Comparison of ENCODE assay signal across 7 mouse cellular contexts in the genomic region with DNA sequence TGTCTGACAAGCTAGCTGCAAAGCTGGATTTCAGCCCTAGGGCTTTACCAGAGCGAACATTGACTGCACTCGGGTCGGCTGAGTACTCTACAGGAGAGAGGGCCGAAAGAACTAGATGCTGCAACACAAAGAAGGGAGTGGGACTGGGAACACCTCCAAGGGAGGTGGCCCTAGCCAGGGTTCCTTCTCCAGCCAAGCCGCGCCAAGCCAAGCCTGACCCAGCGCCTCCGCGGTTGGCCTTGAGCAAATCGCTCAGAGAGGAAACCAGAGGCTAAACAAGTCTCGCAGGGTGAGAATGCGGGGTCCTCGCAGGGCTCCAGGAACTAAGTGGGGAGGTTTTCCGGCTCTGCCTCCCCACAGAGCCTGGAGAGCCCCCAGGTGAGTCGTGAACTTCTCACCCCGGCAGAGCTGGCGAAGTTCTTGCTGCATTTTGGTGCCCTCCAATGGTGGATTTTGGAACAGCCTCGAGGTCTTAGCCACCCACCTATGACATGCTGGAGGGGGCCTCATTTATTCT. TPM values are rescaled to one million over a fixed set of nuclear protein-coding genes. Genes with fewer than 3 reads are reported as not detected.
DNase-seq lines count a peak whose midpoint lies in the region; ATAC-seq and TF ChIP-seq lines count a peak whose summit lies in the region.

No protein-coding gene starts in this region.

- H3K9ac ChIP-seq in limb, embryonic 14.5 days (ENCODE audit: low read depth, low read length, severe bottlenecking) = peak overlapping the region; percentile 36
- H3K9ac ChIP-seq in midbrain, postnatal 0 days (replicated peaks; ENCODE audit: low read length, poor library complexity, severe bottlenecking) = 0 out of 2 replicates have a peak overlapping the region, but pooled peaks have one; percentile 29

- peak; percentile 31 for DNase-seq in adrenal gland, adult 8-10 months
- DNase-seq in embryo, embryonic 11.5 days (ENCODE audit: low read depth, low spot score) = peak; percentile 47
- peak; percentile 97 for DNase-seq in heart, adult 11 months
- peak; percentile 28 for DNase-seq in kidney, adult 11 months
- DNase-seq in limb, embryonic 14.5 days (ENCODE audit: low spot score) = peak; percentile 83
- DNase-seq in midbrain, postnatal 0 days (ENCODE audit: low spot score) = peak; percentile 79
- peak; percentile 25 to 49 for DNase-seq in spleen, postnatal 14 days (ENCODE audit: low spot score in 2 of 2)

- peak; percentile 84 for ATAC-seq in limb, embryonic 14.5 days (ENCODE audit: low FRiP score, low read depth)
- ATAC-seq in midbrain, postnatal 0 days (ENCODE audit: low FRiP score) = peak; percentile 77

- TF ChIP-seq CTCF in midbrain, postnatal 0 days (IDR thresholded peaks at IDR 0.05) = peak; percentile 86

- H3K36me3 ChIP-seq in limb, embryonic 14.5 days (ENCODE audit: control insufficient read depth, insufficient read depth, low read length) = no peaks in the 10 kb centered on the region
- no peaks in the 10 kb centered on the region for H3K36me3 ChIP-seq in midbrain, postnatal 0 days (ENCODE audit: insufficient read depth, low read length)

- no peaks in the 10 kb centered on the region for H3K9me3 ChIP-seq in limb, embryonic 14.5 days (ENCODE audit: control insufficient read depth, low read length)
- H3K9me3 ChIP-seq in midbrain, postnatal 0 days (ENCODE audit: low read length) = no peaks in the 10 kb centered on the region

- H3K4me1 ChIP-seq in limb, embryonic 14.5 days (ENCODE audit: control insufficient read depth, insufficient read depth, low read length) = peaks cover 14% of the 10 kb centered on the region
- H3K4me1 ChIP-seq in midbrain, postnatal 0 days (ENCODE audit: insufficient read depth, low read length) = 0 out of 2 replicates have a peak, but pooled peaks cover 2% of the 10 kb centered on the region

- no peaks in the 10 kb centered on the region for H3K27me3 ChIP-seq in limb, embryonic 14.5 days (ENCODE audit: control insufficient read depth, insufficient read depth, low read length)
- no peaks in the 10 kb centered on the region for H3K27me3 ChIP-seq in midbrain, postnatal 0 days (ENCODE audit: insufficient read depth, low read length)

- peak overlapping the region; percentile 60 for H3K4me2 ChIP-seq in limb, embryonic 14.5 days (replicated peaks; ENCODE audit: low read depth, low read length, severe bottlenecking)
- peak overlapping the region; percentile 70 for H3K4me2 ChIP-seq in midbrain, postnatal 0 days (ENCODE audit: low read depth, low read length, poor library complexity, severe bottlenecking)

- peak overlapping the region; percentile 35 for H3K4me3 ChIP-seq in limb, embryonic 14.5 days (replicated peaks; ENCODE audit: low read length)
- peak overlapping the region; percentile 35 for H3K4me3 ChIP-seq in midbrain, postnatal 0 days (ENCODE audit: low read depth, low read length)

- H3K27ac ChIP-seq in limb, embryonic 14.5 days (replicated peaks; ENCODE audit: low read depth, low read length) = peak overlapping the region; percentile 44; the same call in 1 of the 2 replicates
- no peak overlapping the region for H3K27ac ChIP-seq in midbrain, postnatal 0 days (ENCODE audit: low read depth, low read length)

- WGBS in limb, embryonic 14.5 days = under 1% methylated on average over 15 of the region's 18 CpGs
- under 1% methylated on average over 18 of the region's 18 CpGs for WGBS in midbrain, postnatal 0 days

- TF ChIP-seq POLR2A in limb, embryonic 14.5 days (IDR thresholded peaks at IDR 0.05; ENCODE audit: borderline replicate concordance, extremely low read depth, insufficient read depth, insufficient read length) = no peak

RNA-seq across cellular contexts. Expression of gene Drd3, which starts 48.0 kb away (rescaled TPM):
- total RNA-seq in adrenal gland, adult 8-10 months (2022) = not detected
- polyA plus RNA-seq in limb, embryonic 14.5 days (2012; rRNA removed) = not detected in 2 replicates
- not detected in 2 replicates for polyA plus RNA-seq in limb, embryonic 14.5 days (2014; fragmentation: Nextera tagmentation; extraction: Ambion mirVana)
- total RNA-seq in midbrain, postnatal 0 days (2014; rRNA removed) = not detected in 2 replicates
- not detected in 2 replicates for polyA plus RNA-seq in midbrain, postnatal 0 days (2015; fragmentation: Nextera tagmentation; extraction: Ambion mirVana)

Comparison
In these comparisons a context has a peak if more than half of its experiments do, and no peak if none do; other contexts are left out.
1. DNase-seq: peak in every context shown above with its lines; median percentile 97 in heart, adult 11 months; 83 in limb, embryonic 14.5 days; 79 in midbrain, postnatal 0 days; 47 in embryo, embryonic 11.5 days; 37 in spleen, postnatal 14 days; 31 in adrenal gland, adult 8-10 months; 28 in kidney, adult 11 months.